Mouse (Mus musculus): ENCODE measurements around the gene Thy1.

DNA sequence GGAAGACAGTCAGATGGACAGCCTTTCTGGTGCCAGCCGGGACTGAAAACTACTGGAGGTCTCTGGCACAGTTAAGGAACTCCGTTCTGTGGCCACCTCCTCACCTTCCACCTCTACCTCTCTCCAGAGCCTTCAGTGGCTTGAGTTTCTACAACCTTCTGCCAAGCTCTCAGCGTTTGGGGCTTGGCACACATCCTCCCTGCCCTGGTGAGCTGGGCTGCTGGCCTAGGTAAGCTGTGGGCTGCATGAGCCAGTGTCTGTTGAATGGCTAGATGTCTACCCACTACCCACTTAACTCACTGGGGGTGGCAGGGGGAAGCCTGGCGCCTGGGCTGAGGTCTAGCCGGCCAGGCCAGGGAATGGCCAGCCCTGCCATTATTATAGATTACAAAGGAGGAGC is 29.9 kb downstream of the Thy1 start:
- TF ChIP-seq POLR2A (IDR thresholded peaks at IDR 0.05; ENCODE audit: extremely low read depth, insufficient read depth, low read length) (no peak), CTCF (IDR thresholded peaks at IDR 0.05; ENCODE audit: extremely low read depth, insufficient read depth, low read length) (no peak)
